Mouse (Mus musculus): Measurements from ENCODE around the gene Tcp1. TPM values are rescaled to one million over a fixed set of nuclear protein-coding genes. Genes with fewer than 3 reads are reported as not detected.
"Not testable (repeated sequence)": the region's sequence is repeated elsewhere in the genome, so short reads cannot be mapped to it uniquely, and the experiment has no call there.

The Tcp1 gene
- total RNA-seq (2021) = 100 to 1,000 TPM; 218 to 221 TPM

GRCm38 (mm10) chr17:12915488-12915880 is at the start of gene Tcp1:
Tcp1 (plus strand) TSS chr17:12915701.
- DNase-seq = no peak

GRCm38 (mm10) chr17:12866853-12867252 is 48.6 kb upstream of the Tcp1 start:
- no peak for DNase-seq

- DNase-seq = no peak
Observed at GRCm38 (mm10) chr17:12868043-12868442, 47.5 kb upstream of the Tcp1 start, which contains the start of gene Mas1. Mas1 (minus strand) TSS chr17:12868143.

- no peak for DNase-seq
Observed at GRCm38 (mm10) chr17:12868640-12869039, 46.9 kb upstream of the Tcp1 start.

GRCm38 (mm10) chr17:12872275-12873028 is 43.0 kb upstream of the Tcp1 start:
- peak; percentile 46 to 54 for DNase-seq

- no peak for DNase-seq
Observed at GRCm38 (mm10) chr17:12875734-12876133, 39.8 kb upstream of the Tcp1 start, which contains the start of gene Mrgprh. Mrgprh (plus strand) TSS chr17:12876034.

- DNase-seq = peak; percentile 76
Observed at GRCm38 (mm10) chr17:12880178-12880577, 35.3 kb upstream of the Tcp1 start.

GRCm38 (mm10) chr17:12881216-12881615 is 34.3 kb upstream of the Tcp1 start:
- no peak for DNase-seq

- DNase-seq = no peak
Observed at GRCm38 (mm10) chr17:12886620-12887019, 28.9 kb upstream of the Tcp1 start.

GRCm38 (mm10) chr17:12887021-12887775 is 28.3 kb upstream of the Tcp1 start:
- no peak for DNase-seq

GRCm38 (mm10) chr17:12891054-12891453 is 24.4 kb upstream of the Tcp1 start:
- DNase-seq = no peak

GRCm38 (mm10) chr17:12892033-12892432 is 23.5 kb upstream of the Tcp1 start:
- no peak for DNase-seq

- no peak for DNase-seq
Observed at GRCm38 (mm10) chr17:12897674-12898073, 17.8 kb upstream of the Tcp1 start.

- not testable (repeated sequence) for DNase-seq
Observed at GRCm38 (mm10) chr17:12898607-12899006, 16.9 kb upstream of the Tcp1 start.

GRCm38 (mm10) chr17:12902291-12902690 is 13.2 kb upstream of the Tcp1 start:
- no peak for DNase-seq

GRCm38 (mm10) chr17:12903372-12904333 is 11.8 kb upstream of the Tcp1 start:
- DNase-seq = no peak

- no peak for DNase-seq
Observed at GRCm38 (mm10) chr17:12904349-12904748, 11.2 kb upstream of the Tcp1 start.

- no peak for DNase-seq
Observed at GRCm38 (mm10) chr17:12905810-12906209, 9.7 kb upstream of the Tcp1 start.

GRCm38 (mm10) chr17:12906436-12906835 is 9.1 kb upstream of the Tcp1 start:
- no peak for DNase-seq

GRCm38 (mm10) chr17:12909361-12910280 is 5.9 kb upstream of the Tcp1 start, which contains the start of gene Pnldc1:
Pnldc1 (minus strand) TSS chr17:12910230.
- no peak for DNase-seq

GRCm38 (mm10) chr17:12910391-12910790 is 5.1 kb upstream of the Tcp1 start:
- no peak for DNase-seq

Measured in layer of hippocampus, postnatal 36 days (tissue).